Mouse (Mus musculus) hindbrain, embryonic 13.5 days (tissue): ENCODE measurements at regions not wholly inside any gene's neighbourhood (a gene's known extent, or its start where the extent isn't known, plus 50 kb on each side); places are given as distances from the start of the nearest gene placed in this dataset.

Experiments
- ATAC-seq: fragments of 200-750 bp; cut with Nextera tagmentation; 2 replicates; pipeline ENCODE4 v1.8.0; 2017; ENCODE audit warnings: moderate TSS enrichment; ENCODE audit not compliant: low FRiP score
- H3K27ac ChIP-seq: fragments of 300-500 bp; sonication (generic); 2 replicates; pipeline ENCODE4 v1.5.1; 2015; ENCODE audit warnings: inconsistent platforms, mild to moderate bottlenecking, moderate library complexity
- H3K27me3 ChIP-seq: fragments of 300-500 bp; sonication (generic); 2 replicates; pipeline ENCODE4 v1.6.1; 2015; ENCODE audit warnings: mild to moderate bottlenecking, inconsistent platforms
- H3K36me3 ChIP-seq: fragments of 300-500 bp; sonication (generic); 2 replicates; pipeline ENCODE4 v1.6.1; 2015; ENCODE audit warnings: mild to moderate bottlenecking, inconsistent platforms
- H3K4me1 ChIP-seq: fragments of 300-500 bp; sonication (generic); replicated peaks from 2 replicates; pipeline ENCODE4 v1.6.1; 2015; ENCODE audit warnings: inconsistent platforms
- H3K4me2 ChIP-seq: fragments of 300-500 bp; sonication (generic); 2 replicates; pipeline ENCODE4 v1.6.1; 2015; ENCODE audit warnings: inconsistent platforms, mild to moderate bottlenecking, moderate library complexity
- H3K4me3 ChIP-seq: fragments of 300-500 bp; sonication (generic); 2 replicates; pipeline ENCODE4 v1.5.1; 2015; ENCODE audit warnings: mild to moderate bottlenecking, inconsistent platforms
- H3K9ac ChIP-seq: fragments of 300-500 bp; sonication (generic); 2 replicates; pipeline ENCODE4 v1.6.1; 2015; ENCODE audit warnings: mild to moderate bottlenecking, inconsistent platforms
- H3K9me3 ChIP-seq: fragments of 300-500 bp; sonication (generic); 2 replicates; pipeline ENCODE4 v1.6.1; 2016; ENCODE audit warnings: inconsistent platforms
- WGBS: fragments of 180-500 bp; shearing (Covaris S2); methylation state at CpG from one replicate; pipeline ENCODE4 v1.1.7; 2015; 5-methylcytosine and 5-hydroxymethylcytosine counted together

GRCm38 (mm10) chr3:50922347-50922746, 301.9 kb upstream of the Noct start:
- Histone ChIP-seq H3K27ac (no peak overlapping the region), H3K9ac (no peak overlapping the region), H3K36me3 (no peaks in the 10 kb centered on the region), H3K4me2 (no peak overlapping the region), H3K4me1 (peaks cover 10% of the 10 kb centered on the region; the same call in 1 of the 2 replicates), H3K27me3 (no peaks in the 10 kb centered on the region), H3K9me3 (0 out of 2 replicates have a peak, but pooled peaks cover 4% of the 10 kb centered on the region), H3K4me3 (no peak overlapping the region)
- no peak for ATAC-seq
- WGBS: 92% methylated on average over 10 of the region's 10 CpGs

GRCm38 (mm10) chr3:50922832-50923231, 301.4 kb upstream of the Noct start:
- WGBS: 77% methylated on average over 5 of the region's 5 CpGs
- H3K27me3 ChIP-seq: no peaks in the 10 kb centered on the region

GRCm38 (mm10) chr3:50923327-50923726, 300.9 kb upstream of the Noct start:
- 47% methylated on average over 7 of the region's 7 CpGs for WGBS
- Histone ChIP-seq H3K27me3 (no peaks in the 10 kb centered on the region), H3K9ac (no peak overlapping the region), H3K4me1 (peaks cover 14% of the 10 kb centered on the region; the same call in 1 of the 2 replicates), H3K4me3 (no peak overlapping the region), H3K36me3 (no peaks in the 10 kb centered on the region), H3K27ac (no peak overlapping the region), H3K4me2 (no peak overlapping the region), H3K9me3 (0 out of 2 replicates have a peak, but pooled peaks cover 4% of the 10 kb centered on the region)
- ATAC-seq: peak; percentile 81; the same call in 1 of the 2 replicates

More at GRCm38 (mm10) chr3:50922832-50923231, 301.4 kb upstream of the Noct start:
- Histone ChIP-seq H3K27ac (no peak overlapping the region), H3K36me3 (no peaks in the 10 kb centered on the region), H3K9me3 (0 out of 2 replicates have a peak, but pooled peaks cover 4% of the 10 kb centered on the region), H3K9ac (no peak overlapping the region), H3K4me2 (no peak overlapping the region), H3K4me1 (peaks cover 14% of the 10 kb centered on the region; the same call in 1 of the 2 replicates), H3K4me3 (no peak overlapping the region)
- no peak for ATAC-seq

- Histone ChIP-seq H3K4me3 (no peak overlapping the region), H3K4me1 (peaks cover 15% of the 10 kb centered on the region; the same call in 1 of the 2 replicates), H3K27ac (no peak overlapping the region), H3K4me2 (no peak overlapping the region), H3K27me3 (no peaks in the 10 kb centered on the region), H3K9me3 (0 out of 2 replicates have a peak, but pooled peaks cover 4% of the 10 kb centered on the region), H3K36me3 (no peaks in the 10 kb centered on the region), H3K9ac (no peak overlapping the region)
- WGBS: 88% methylated on average over 4 of the region's 4 CpGs
- ATAC-seq: 0 out of 2 replicates have a peak, but pooled peaks have one; percentile 64
These were observed 296.9 kb upstream of the Noct start for GRCm38 (mm10) chr3:50927318-50927717.

DNA sequence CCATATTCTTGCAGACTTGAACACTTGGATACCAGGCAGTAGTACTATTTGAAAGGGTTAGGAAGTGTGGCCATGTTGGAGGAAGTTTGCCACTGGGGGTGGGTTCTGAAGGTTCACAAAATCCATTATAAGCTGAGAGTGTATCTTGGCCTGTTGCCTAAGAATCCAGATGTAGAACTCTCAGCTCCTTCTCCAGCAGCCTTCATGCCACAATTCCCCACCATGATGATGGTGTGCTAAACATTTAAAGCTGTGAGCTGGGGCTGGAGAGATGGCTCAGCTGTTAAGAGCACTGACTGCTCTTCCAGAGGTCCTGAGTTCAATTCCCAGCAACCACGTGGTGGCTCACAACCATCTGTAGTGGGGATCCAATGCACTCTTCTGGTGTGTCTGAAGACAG, 295.2 kb upstream of the Noct start:
- peaks cover 19% of the 10 kb centered on the region; the same call in 1 of the 2 replicates for H3K4me1 ChIP-seq
- no peaks in the 10 kb centered on the region for H3K27me3 ChIP-seq
- H3K27ac ChIP-seq: no peak overlapping the region
- H3K9ac ChIP-seq: no peak overlapping the region
- 0 out of 2 replicates have a peak, but pooled peaks cover 4% of the 10 kb centered on the region for H3K9me3 ChIP-seq
- no peak for ATAC-seq
- no peaks in the 10 kb centered on the region for H3K36me3 ChIP-seq
- no peak overlapping the region for H3K4me3 ChIP-seq
- no peak overlapping the region for H3K4me2 ChIP-seq
- WGBS: 84% methylated on average over 1 of the region's 1 CpGs

GRCm38 (mm10) chr3:50932397-50933089, 291.7 kb upstream of the Noct start:
- no peaks in the 10 kb centered on the region for H3K36me3 ChIP-seq
- no peak overlapping the region for H3K4me2 ChIP-seq
- no peak overlapping the region for H3K4me3 ChIP-seq
- no peaks in the 10 kb centered on the region for H3K9me3 ChIP-seq
- H3K27me3 ChIP-seq: no peaks in the 10 kb centered on the region
- peak overlapping the region; percentile 44; the same call in 1 of the 2 replicates for H3K27ac ChIP-seq
- no peak for ATAC-seq
- no peak overlapping the region for H3K9ac ChIP-seq
- WGBS: 66% methylated on average over 10 of the region's 10 CpGs
- H3K4me1 ChIP-seq: peaks cover 12% of the 10 kb centered on the region; the same call in 1 of the 2 replicates

- Histone ChIP-seq H3K9ac (no peak overlapping the region), H3K9me3 (no peaks in the 10 kb centered on the region), H3K27me3 (no peaks in the 10 kb centered on the region), H3K27ac (peak overlapping the region; percentile 44; the same call in 1 of the 2 replicates), H3K36me3 (no peaks in the 10 kb centered on the region), H3K4me2 (no peak overlapping the region), H3K4me3 (no peak overlapping the region), H3K4me1 (peaks cover 9% of the 10 kb centered on the region; the same call in 1 of the 2 replicates)
- no peak for ATAC-seq
- 59% methylated on average over 3 of the region's 3 CpGs for WGBS
These were observed 291.2 kb upstream of the Noct start for GRCm38 (mm10) chr3:50933090-50933443.

DNA sequence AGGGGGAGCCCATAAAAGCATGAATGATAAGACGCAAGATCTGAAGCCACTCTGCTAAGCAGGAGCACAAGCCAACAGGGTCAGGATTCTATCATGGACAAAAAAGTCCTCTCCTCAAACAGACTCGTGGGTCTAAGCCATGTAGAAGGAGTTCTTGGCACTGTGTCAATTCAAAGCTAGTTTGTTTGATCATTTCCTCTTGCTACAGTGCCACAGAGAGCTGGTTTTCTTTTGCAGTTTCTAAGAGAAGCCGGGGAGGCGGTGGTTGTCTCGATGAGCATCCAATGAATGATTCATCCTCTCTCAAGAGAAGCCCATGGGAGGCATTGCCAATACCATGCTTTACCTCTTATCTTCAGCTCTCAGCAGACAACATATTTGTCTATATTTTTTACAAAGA, 284.6 kb upstream of the Noct start:
- 0 out of 2 replicates have a peak, but pooled peaks have one; percentile 13 for ATAC-seq
- WGBS: 75% methylated on average over 5 of the region's 5 CpGs

GRCm38 (mm10) chr3:50940656-50941055, 283.6 kb upstream of the Noct start:
- Histone ChIP-seq H3K4me2 (no peak overlapping the region), H3K9ac (no peak overlapping the region), H3K36me3 (no peaks in the 10 kb centered on the region), H3K27me3 (no peaks in the 10 kb centered on the region), H3K9me3 (no peaks in the 10 kb centered on the region), H3K4me3 (no peak overlapping the region), H3K27ac (0 out of 2 replicates have a peak overlapping the region, but pooled peaks have one; percentile 4), H3K4me1 (no peaks in the 10 kb centered on the region; the same call in 1 of the 2 replicates)
- ATAC-seq: no peak
- WGBS: 68% methylated on average over 3 of the region's 3 CpGs

More for the DNA sequence above, 284.6 kb upstream of the Noct start:
- Histone ChIP-seq H3K27me3 (no peaks in the 10 kb centered on the region), H3K36me3 (no peaks in the 10 kb centered on the region), H3K4me2 (no peak overlapping the region), H3K27ac (no peak overlapping the region), H3K9ac (no peak overlapping the region), H3K4me3 (no peak overlapping the region), H3K4me1 (no peaks in the 10 kb centered on the region; the same call in 1 of the 2 replicates), H3K9me3 (no peaks in the 10 kb centered on the region)

DNA sequence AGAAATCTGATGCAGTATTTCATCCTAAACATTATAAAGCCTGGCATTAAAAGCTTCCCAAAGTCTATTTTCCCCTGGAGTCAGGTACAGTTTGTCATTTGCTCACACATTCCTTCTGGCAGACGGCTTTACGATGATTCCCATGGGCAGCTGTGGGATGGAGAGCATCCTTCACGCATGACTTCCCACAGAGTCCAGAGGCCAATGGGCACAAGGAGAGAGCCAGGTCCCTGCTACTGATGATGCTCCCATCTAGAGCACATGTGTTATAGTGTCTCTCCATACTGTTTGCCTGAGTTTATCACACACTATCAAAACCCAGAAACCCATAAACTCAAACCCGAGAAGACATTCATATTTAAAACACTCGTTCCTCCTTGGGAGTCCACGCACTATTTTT, 270.8 kb upstream of the Noct start:
- Histone ChIP-seq H3K36me3 (no peaks in the 10 kb centered on the region), H3K4me3 (no peak overlapping the region), H3K27me3 (no peaks in the 10 kb centered on the region), H3K4me1 (no peaks in the 10 kb centered on the region), H3K4me2 (no peak overlapping the region), H3K27ac (no peak overlapping the region), H3K9ac (no peak overlapping the region), H3K9me3 (no peaks in the 10 kb centered on the region)
- 70% methylated on average over 6 of the region's 6 CpGs for WGBS
- no peak for ATAC-seq

GRCm38 (mm10) chr3:50970386-50970785, 253.9 kb upstream of the Noct start:
- no peak overlapping the region for H3K9ac ChIP-seq
- H3K4me1 ChIP-seq: peaks cover 4% of the 10 kb centered on the region
- no peak overlapping the region for H3K4me3 ChIP-seq
- ATAC-seq: no peak
- no peaks in the 10 kb centered on the region for H3K27me3 ChIP-seq
- no peaks in the 10 kb centered on the region for H3K36me3 ChIP-seq
- H3K9me3 ChIP-seq: no peaks in the 10 kb centered on the region
- no peak overlapping the region for H3K27ac ChIP-seq
- H3K4me2 ChIP-seq: no peak overlapping the region
- 88% methylated on average over 2 of the region's 2 CpGs for WGBS

DNA sequence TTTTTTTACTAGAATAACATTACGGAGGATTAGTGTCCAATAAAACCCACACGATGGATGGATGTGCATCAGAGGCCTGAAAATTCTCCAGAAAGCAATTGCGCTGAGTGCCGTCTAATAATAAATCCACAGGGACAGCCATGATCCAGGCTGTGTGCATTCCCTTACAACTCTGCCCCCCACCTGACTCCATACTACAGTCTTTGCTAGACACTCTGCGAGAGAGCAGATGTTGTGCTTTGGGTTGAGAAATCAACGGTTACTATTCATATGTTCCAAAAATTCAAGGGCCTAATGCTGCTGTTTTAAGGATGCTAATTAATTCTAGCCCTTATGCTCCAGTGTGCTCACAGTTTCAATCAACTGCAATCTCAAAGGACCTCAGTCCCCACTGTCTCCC, 251.2 kb upstream of the Noct start:
- ATAC-seq: no peak
- 59% methylated on average over 6 of the region's 6 CpGs for WGBS
- no peaks in the 10 kb centered on the region for H3K9me3 ChIP-seq

More for the DNA sequence above, 251.2 kb upstream of the Noct start:
- H3K27me3 ChIP-seq: no peaks in the 10 kb centered on the region
- H3K9ac ChIP-seq: no peak overlapping the region
- H3K4me1 ChIP-seq: peaks cover 4% of the 10 kb centered on the region
- H3K27ac ChIP-seq: no peak overlapping the region
- H3K36me3 ChIP-seq: no peaks in the 10 kb centered on the region
- no peak overlapping the region for H3K4me3 ChIP-seq
- no peak overlapping the region for H3K4me2 ChIP-seq
